Mouse (Mus musculus) myocyte (in vitro differentiated cells): ENCODE measurements around the gene Snrk.

ENCODE experiments used
- CEBPB ChIP-seq: IDR thresholded peaks from 2 replicates; pipeline ENCODE4 v1.6.1; 2011; ENCODE audit warnings: mild to moderate bottlenecking, moderate library complexity; ENCODE audit not compliant: poor library complexity, insufficient read depth, severe bottlenecking
- E2F4 ChIP-seq: IDR thresholded peaks from one replicate; pipeline ENCODE4 v1.6.1; 2011; ENCODE audit warnings: mild to moderate bottlenecking, control low read depth, moderate library complexity; ENCODE audit not compliant: insufficient read depth
- POLR2A ChIP-seq: IDR thresholded peaks from one replicate; pipeline ENCODE4 v1.6.1; 2011; ENCODE audit warnings: low read depth, mild to moderate bottlenecking, control low read depth, moderate library complexity; ENCODE audit not compliant: insufficient read length
- TCF12 ChIP-seq: IDR thresholded peaks from one replicate; pipeline ENCODE4 v1.6.1; 2011; ENCODE audit warnings: mild to moderate bottlenecking, control low read depth; ENCODE audit not compliant: poor library complexity, insufficient read depth, severe bottlenecking
- TCF3 ChIP-seq: IDR thresholded peaks from one replicate; pipeline ENCODE4 v1.6.1; 2011; ENCODE audit warnings: low read depth, control low read depth; ENCODE audit not compliant: insufficient read length
- USF1 ChIP-seq: IDR thresholded peaks from one replicate; pipeline ENCODE4 v1.6.1; 2011; ENCODE audit warnings: low read depth, mild to moderate bottlenecking, control low read depth, moderate library complexity

DNA sequence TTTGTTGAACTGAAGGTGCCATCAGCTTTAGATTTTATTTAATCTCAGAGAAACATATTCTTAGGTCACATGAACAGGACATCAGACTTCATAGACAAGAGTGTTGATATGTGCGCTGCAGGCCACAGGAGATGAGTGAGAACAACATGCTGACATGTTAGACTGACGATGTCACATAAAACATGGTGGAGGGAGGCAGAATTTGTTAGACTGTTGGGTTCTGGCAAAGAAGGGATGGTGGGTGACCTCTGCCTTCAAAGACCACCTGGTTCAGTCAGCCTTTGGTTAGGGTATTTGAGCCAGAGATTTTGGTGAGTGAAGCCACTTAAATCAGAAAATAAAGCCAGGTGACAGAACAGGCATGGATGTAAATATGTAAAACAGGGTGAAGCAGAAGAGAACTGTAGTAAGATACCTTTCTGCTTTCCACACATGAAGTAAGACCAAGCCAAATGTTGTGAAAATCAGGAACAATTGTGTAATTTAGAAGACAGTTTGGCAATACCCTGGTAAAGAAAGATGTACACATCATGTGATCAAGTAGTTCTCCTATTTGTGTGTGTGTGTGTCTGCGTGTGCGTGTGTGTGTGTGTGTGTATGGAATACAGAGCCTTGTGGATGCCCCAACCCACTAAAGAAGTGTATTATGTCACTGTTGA lies 21.4 kb downstream of the Snrk start:
- no peak for TF ChIP-seq POLR2A
- no peak for TF ChIP-seq E2F4
- no peak for TF ChIP-seq USF1
- TF ChIP-seq TCF12: no peak
- TF ChIP-seq CEBPB: no peak
- no peak for TF ChIP-seq TCF3
